Mouse (Mus musculus): ENCODE measurements at regions not wholly inside any gene's neighbourhood (a gene's known extent, or its start where the extent isn't known, plus 50 kb on each side); places are given as distances from the start of the nearest gene placed in this dataset. TPM values are rescaled to one million over a fixed set of nuclear protein-coding genes. Genes with fewer than 3 reads are reported as not detected.

Small RNAs in the stretch of these regions (microRNA-seq; reads per million reads assigned to microRNA genes)
- not detected for gene Gm24973

All from adrenal gland, postnatal 4 days (tissue).